Mouse (Mus musculus) forebrain, embryonic 13.5 days (tissue): ENCODE measurements around the gene Cmtm3. TPM values are rescaled to one million over a fixed set of nuclear protein-coding genes. Genes with fewer than 3 reads are reported as not detected.
A peak's percentile ranks its signal among the peaks of the same experiment; 100 is the strongest.

Experiments used
- ATAC-seq: fragments of 200-750 bp; cut with Nextera tagmentation; 2 replicates; pipeline ENCODE4 v1.8.0; 2017
- H3K27ac ChIP-seq: fragments of 300-500 bp; sonication (generic); 2 replicates; pipeline ENCODE4 v1.5.1; 2015; ENCODE audit warnings: inconsistent platforms, mild to moderate bottlenecking, moderate library complexity
- H3K27me3 ChIP-seq: fragments of 300-500 bp; sonication (generic); 2 replicates; pipeline ENCODE4 v1.6.1; 2015; ENCODE audit warnings: mild to moderate bottlenecking, inconsistent platforms
- H3K36me3 ChIP-seq: fragments of 300-500 bp; sonication (generic); 2 replicates; pipeline ENCODE4 v1.6.1; 2015; ENCODE audit warnings: mild to moderate bottlenecking, inconsistent platforms; ENCODE audit not compliant: poor library complexity, severe bottlenecking
- H3K4me1 ChIP-seq: fragments of 300-500 bp; sonication (generic); 2 replicates; pipeline ENCODE4 v1.6.1; 2015; ENCODE audit warnings: inconsistent platforms
- H3K4me2 ChIP-seq: fragments of 300-500 bp; sonication (generic); 2 replicates; pipeline ENCODE4 v1.6.1; 2015; ENCODE audit warnings: inconsistent platforms, mild to moderate bottlenecking, moderate library complexity
- H3K4me3 ChIP-seq: fragments of 300-500 bp; sonication (generic); 2 replicates; pipeline ENCODE4 v1.5.1; 2015; ENCODE audit warnings: mild to moderate bottlenecking, inconsistent platforms
- H3K9ac ChIP-seq: fragments of 300-500 bp; sonication (generic); 2 replicates; pipeline ENCODE4 v1.6.1; 2015; ENCODE audit warnings: mild to moderate bottlenecking, inconsistent platforms
- H3K9me3 ChIP-seq: fragments of 300-500 bp; sonication (generic); replicated peaks from 2 replicates; pipeline ENCODE4 v1.6.1; 2016; ENCODE audit warnings: inconsistent platforms
- WGBS: fragments of 180-500 bp; shearing (Covaris S2); methylation state at CpG from one replicate; pipeline ENCODE4 v1.1.7; 2015; 5-methylcytosine and 5-hydroxymethylcytosine counted together
- polyA plus RNA-seq: library from polyadenylated mRNA; unstranded; fragments of >200 nt; fragmentation: Nextera tagmentation; extraction: Ambion mirVana; gene quantifications from 2 replicates; pipeline ENCODE4 v1.2.1, GENCODE M21; 2015

The Cmtm3 gene
- polyA plus RNA-seq, 1 experiment from 2014 or later, result 31.6 TPM

DNA sequence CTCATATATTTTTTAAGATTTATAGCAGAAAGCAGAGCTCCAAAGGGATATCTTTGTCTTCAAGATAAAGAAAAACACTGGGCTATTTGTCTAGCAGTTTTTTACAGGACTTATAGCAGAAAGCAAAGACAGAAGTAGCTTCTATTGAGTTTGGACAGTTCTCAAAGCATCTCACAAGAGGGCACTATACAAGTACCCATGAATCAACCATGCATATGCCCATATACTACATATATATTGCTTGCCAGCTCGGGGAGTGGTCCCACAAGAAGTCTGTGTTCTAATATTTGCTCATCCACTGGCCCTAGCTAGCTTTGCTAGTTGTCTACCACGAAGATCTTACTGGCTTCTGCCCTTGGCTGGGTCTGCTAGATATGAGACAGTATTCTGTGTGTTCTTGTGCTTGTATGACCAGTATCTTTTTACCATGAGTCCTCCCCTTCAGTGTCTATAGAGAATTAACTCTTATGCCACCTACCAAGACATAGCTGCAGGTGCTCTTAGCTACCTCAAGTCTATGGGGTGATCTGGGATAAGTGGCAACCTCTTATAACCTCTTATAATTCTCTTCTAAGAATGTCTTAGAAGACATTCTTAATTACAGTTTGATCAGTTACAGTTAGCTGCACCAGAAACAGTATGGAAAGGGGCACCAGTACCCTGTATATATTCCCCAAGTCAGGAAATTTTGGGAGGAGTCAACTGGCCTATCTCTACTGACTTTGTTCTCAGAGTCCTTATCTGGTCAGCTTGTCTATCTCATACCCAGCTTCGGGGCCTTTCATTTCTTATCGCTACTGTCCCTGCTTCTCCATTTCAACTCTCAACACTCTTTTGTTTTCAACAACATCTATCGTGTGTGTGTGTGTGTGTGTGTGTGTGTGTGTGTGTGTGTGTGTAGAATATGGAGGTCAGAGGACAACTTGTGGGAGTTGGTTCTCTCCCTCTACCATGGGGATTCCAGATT, 6.3 kb upstream of the Cmtm3 start:
- Histone ChIP-seq H3K9ac (no peak overlapping the region), H3K36me3 (no peaks in the 10 kb centered on the region), H3K27ac (no peak overlapping the region), H3K4me3 (no peak overlapping the region), H3K27me3 (no peaks in the 10 kb centered on the region), H3K9me3 (peaks cover 4% of the 10 kb centered on the region; the same call in 1 of the 2 replicates), H3K4me1 (no peaks in the 10 kb centered on the region), H3K4me2 (no peak overlapping the region)
- no peak for ATAC-seq
- 86% methylated on average over 5 of the region's 5 CpGs for WGBS

DNA sequence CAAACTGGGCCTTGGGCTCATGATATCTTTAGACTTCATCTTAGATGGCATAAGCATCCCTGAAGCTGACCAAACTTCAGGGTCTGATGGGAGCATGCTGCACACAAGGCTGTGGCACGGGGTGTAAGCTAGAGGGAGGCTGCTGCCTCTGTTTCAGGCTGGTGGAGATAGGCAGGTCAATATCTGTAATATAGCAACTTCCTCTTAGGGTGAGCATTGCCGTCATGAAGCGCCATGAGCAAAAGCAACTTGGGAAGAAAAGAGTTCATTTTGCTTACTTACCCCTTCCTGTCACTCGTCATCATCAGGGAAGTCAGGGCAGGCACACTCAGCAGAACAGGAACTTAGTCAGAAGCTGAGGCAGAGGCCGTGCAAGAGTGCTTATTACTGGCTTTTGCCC, 5.4 kb upstream of the Cmtm3 start:
- ATAC-seq, result no peak
- Histone ChIP-seq H3K27me3 (no peaks in the 10 kb centered on the region), H3K27ac (no peak overlapping the region), H3K4me3 (no peak overlapping the region), H3K4me2 (no peak overlapping the region), H3K9ac (no peak overlapping the region), H3K36me3 (no peaks in the 10 kb centered on the region), H3K4me1 (no peaks in the 10 kb centered on the region), H3K9me3 (peaks cover 4% of the 10 kb centered on the region; the same call in 1 of the 2 replicates)
- 80% methylated on average over 5 of the region's 5 CpGs for WGBS

DNA sequence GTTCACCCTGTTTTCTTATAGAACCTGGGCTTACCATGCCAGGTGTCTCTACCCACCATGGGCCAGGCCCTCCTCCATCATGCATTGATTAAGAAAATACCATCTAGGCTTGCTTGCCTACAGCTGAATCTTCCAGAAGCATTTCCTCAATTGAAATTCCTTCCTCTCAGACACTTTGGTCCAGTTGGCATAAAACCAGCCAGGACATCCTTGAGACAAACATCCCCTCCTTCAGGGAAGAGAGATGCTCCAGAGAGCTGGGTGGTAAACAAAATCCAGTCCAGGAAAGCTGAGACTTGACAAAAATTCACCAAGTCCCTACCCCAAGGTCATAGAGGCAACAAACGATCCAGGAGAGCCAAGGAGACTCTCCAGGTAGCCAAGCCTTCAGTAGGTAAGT, 5.0 kb upstream of the Cmtm3 start:
- no peak overlapping the region for H3K4me3 ChIP-seq
- H3K4me2 ChIP-seq, result no peak overlapping the region
- H3K27ac ChIP-seq, result no peak overlapping the region
- H3K27me3 ChIP-seq, result no peaks in the 10 kb centered on the region
- H3K4me1 ChIP-seq, result no peaks in the 10 kb centered on the region
- ATAC-seq, result no peak
- H3K9me3 ChIP-seq, result peaks cover 4% of the 10 kb centered on the region; the same call in 1 of the 2 replicates
- no peaks in the 10 kb centered on the region for H3K36me3 ChIP-seq
- H3K9ac ChIP-seq, result no peak overlapping the region
- WGBS, result 100% methylated on average over 1 of the region's 1 CpGs

GRCm38 (mm10) chr8:104336806-104337205, 2.4 kb upstream of the Cmtm3 start:
- H3K27ac ChIP-seq, result no peak overlapping the region
- peaks cover 10% of the 10 kb centered on the region; the same call in 1 of the 2 replicates for H3K4me1 ChIP-seq
- H3K36me3 ChIP-seq, result no peaks in the 10 kb centered on the region
- no peak for ATAC-seq
- no peaks in the 10 kb centered on the region for H3K27me3 ChIP-seq
- WGBS, result 73% methylated on average over 1 of the region's 1 CpGs
- H3K4me3 ChIP-seq, result no peak overlapping the region
- no peak overlapping the region for H3K4me2 ChIP-seq
- peaks cover 4% of the 10 kb centered on the region; the same call in 1 of the 2 replicates for H3K9me3 ChIP-seq
- H3K9ac ChIP-seq, result no peak overlapping the region

DNA sequence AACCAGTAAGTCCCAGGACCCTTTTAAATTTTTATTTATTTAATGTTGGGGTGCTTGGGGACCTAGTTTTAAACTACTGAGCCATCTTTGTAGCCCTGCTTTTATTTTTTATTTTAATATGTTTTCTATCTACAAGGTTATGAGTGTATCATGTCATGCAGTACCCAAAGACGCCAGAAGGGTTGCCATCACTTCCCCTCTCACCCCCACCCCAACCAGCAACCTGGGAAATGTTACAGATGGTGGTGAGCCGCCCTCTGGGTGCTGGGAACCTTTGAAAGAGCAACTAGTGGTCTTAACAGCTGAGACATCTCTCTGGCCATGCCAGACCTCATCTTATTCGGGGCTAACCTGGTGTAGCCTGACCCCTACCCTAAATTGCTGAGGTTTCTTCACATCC, 1.3 kb upstream of the Cmtm3 start:
- H3K27ac ChIP-seq, result no peak overlapping the region
- 45% methylated on average over 3 of the region's 3 CpGs for WGBS
- H3K27me3 ChIP-seq, result no peaks in the 10 kb centered on the region
- no peak for ATAC-seq
- H3K9me3 ChIP-seq, result peaks cover 4% of the 10 kb centered on the region; the same call in 1 of the 2 replicates
- H3K4me2 ChIP-seq, result no peak overlapping the region
- H3K4me1 ChIP-seq, result peaks cover 10% of the 10 kb centered on the region; the same call in 1 of the 2 replicates
- H3K36me3 ChIP-seq, result no peaks in the 10 kb centered on the region
- no peak overlapping the region for H3K9ac ChIP-seq
- no peak overlapping the region for H3K4me3 ChIP-seq

GRCm38 (mm10) chr8:104339983-104340232, 698 bp downstream of the Cmtm3 start:
- Histone ChIP-seq H3K4me2 (peak overlapping the region; percentile 81), H3K4me3 (peak overlapping the region; percentile 60), H3K9me3 (peaks cover 4% of the 10 kb centered on the region; the same call in 1 of the 2 replicates), H3K27me3 (no peaks in the 10 kb centered on the region), H3K4me1 (peaks cover 10% of the 10 kb centered on the region; the same call in 1 of the 2 replicates), H3K9ac (peak overlapping the region; percentile 73), H3K36me3 (no peaks in the 10 kb centered on the region), H3K27ac (no peak overlapping the region)
- 0% methylated on average over 6 of the region's 6 CpGs for WGBS
- peak; percentile 29; the same call in 1 of the 2 replicates for ATAC-seq

- Histone ChIP-seq H3K9me3 (peaks cover 4% of the 10 kb centered on the region; the same call in 1 of the 2 replicates), H3K4me2 (peak overlapping the region; percentile 81), H3K36me3 (no peaks in the 10 kb centered on the region), H3K4me3 (peak overlapping the region; percentile 60), H3K27ac (no peak overlapping the region; the same call in 1 of the 2 replicates), H3K9ac (peak overlapping the region; percentile 73), H3K27me3 (no peaks in the 10 kb centered on the region), H3K4me1 (peaks cover 10% of the 10 kb centered on the region; the same call in 1 of the 2 replicates)
- 0% methylated on average over 40 of the region's 54 CpGs for WGBS
- peak; percentile 77 for ATAC-seq
Measured at GRCm38 (mm10) chr8:104340233-104341105, 1.3 kb downstream of the Cmtm3 start.

- no peaks in the 10 kb centered on the region for H3K27me3 ChIP-seq
- H3K9ac ChIP-seq, result peak overlapping the region; percentile 73
- H3K36me3 ChIP-seq, result no peaks in the 10 kb centered on the region
- peaks cover 10% of the 10 kb centered on the region; the same call in 1 of the 2 replicates for H3K4me1 ChIP-seq
- peak overlapping the region; percentile 60 for H3K4me3 ChIP-seq
- peak overlapping the region; percentile 81 for H3K4me2 ChIP-seq
- H3K9me3 ChIP-seq, result peaks cover 4% of the 10 kb centered on the region; the same call in 1 of the 2 replicates
- peak; percentile 67 for ATAC-seq
- 0% methylated on average over 23 of the region's 24 CpGs for WGBS
- no peak overlapping the region; the same call in 1 of the 2 replicates for H3K27ac ChIP-seq
Measured at GRCm38 (mm10) chr8:104341106-104341561, 1.9 kb downstream of the Cmtm3 start.

DNA sequence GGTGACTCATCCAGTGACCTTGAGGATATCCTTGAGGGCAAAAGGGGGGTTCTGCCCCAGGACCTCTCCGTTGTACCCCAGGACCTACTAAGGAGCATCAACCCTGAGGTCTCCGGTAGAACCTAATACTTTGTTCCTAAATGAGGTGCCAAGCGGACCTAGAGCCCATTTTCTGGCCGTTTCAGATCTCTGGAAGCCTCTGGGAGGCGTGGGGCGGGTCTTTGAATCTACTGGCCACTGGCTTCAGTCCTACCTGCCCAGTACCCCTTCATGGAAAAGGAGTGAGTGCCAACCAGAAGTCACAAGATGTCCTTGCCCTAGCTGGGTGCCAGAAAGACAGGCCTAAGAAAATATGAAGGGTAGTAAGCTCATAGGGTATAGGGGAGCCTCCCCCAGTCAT, 2.5 kb downstream of the Cmtm3 start:
- peaks cover 10% of the 10 kb centered on the region; the same call in 1 of the 2 replicates for H3K4me1 ChIP-seq
- ATAC-seq, result no peak; the same call in 1 of the 2 replicates
- H3K36me3 ChIP-seq, result peaks cover 2% of the 10 kb centered on the region; the same call in 1 of the 2 replicates
- H3K27me3 ChIP-seq, result no peaks in the 10 kb centered on the region
- H3K4me2 ChIP-seq, result peak overlapping the region; percentile 81
- no peak overlapping the region; the same call in 1 of the 2 replicates for H3K4me3 ChIP-seq
- H3K9me3 ChIP-seq, result peaks cover 4% of the 10 kb centered on the region; the same call in 1 of the 2 replicates
- H3K27ac ChIP-seq, result no peak overlapping the region
- WGBS, result 44% methylated on average over 6 of the region's 6 CpGs
- H3K9ac ChIP-seq, result no peak overlapping the region

GRCm38 (mm10) chr8:104342426-104342825, 3.2 kb downstream of the Cmtm3 start:
- WGBS, result 84% methylated on average over 5 of the region's 5 CpGs
- no peak for ATAC-seq
- Histone ChIP-seq H3K36me3 (peaks cover 7% of the 10 kb centered on the region; the same call in 1 of the 2 replicates), H3K4me1 (peaks cover 10% of the 10 kb centered on the region; the same call in 1 of the 2 replicates), H3K4me3 (no peak overlapping the region), H3K27ac (no peak overlapping the region), H3K4me2 (no peak overlapping the region), H3K9ac (no peak overlapping the region), H3K27me3 (no peaks in the 10 kb centered on the region), H3K9me3 (no peaks in the 10 kb centered on the region)

DNA sequence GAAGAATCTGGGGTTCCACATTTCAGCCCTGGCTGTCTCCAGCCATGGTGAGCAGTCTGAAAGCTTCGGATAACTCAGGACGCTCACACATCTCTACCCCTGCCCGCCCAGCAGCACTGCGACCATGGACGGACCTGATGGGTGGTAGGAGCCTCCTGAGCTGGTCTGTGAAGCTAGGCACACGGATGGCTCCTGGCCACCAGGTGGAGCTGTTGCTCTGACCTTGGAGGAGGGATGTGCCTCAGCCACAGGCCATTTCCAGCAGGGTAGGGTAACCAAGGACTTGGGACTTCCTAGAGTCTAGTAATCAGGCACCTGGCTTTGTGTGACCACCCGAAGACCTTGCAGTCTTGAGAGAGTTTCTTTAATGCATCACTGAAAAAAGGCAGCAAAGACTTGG, 4.7 kb downstream of the Cmtm3 start:
- Histone ChIP-seq H3K27ac (no peak overlapping the region), H3K4me2 (no peak overlapping the region), H3K4me3 (no peak overlapping the region), H3K4me1 (peaks cover 10% of the 10 kb centered on the region; the same call in 1 of the 2 replicates), H3K27me3 (no peaks in the 10 kb centered on the region), H3K9me3 (no peaks in the 10 kb centered on the region), H3K36me3 (peaks cover 21% of the 10 kb centered on the region; the same call in 1 of the 2 replicates), H3K9ac (no peak overlapping the region)
- 14% methylated on average over 7 of the region's 7 CpGs for WGBS
- ATAC-seq, result peak; percentile 64
